Mouse (Mus musculus): ENCODE data around the gene Ugt1a9. TPM values are rescaled to one million over a fixed set of nuclear protein-coding genes. Genes with fewer than 3 reads are reported as not detected.

The Ugt1a9 gene
- total and polyA plus RNA-seq, 3 experiments, result not detected

DNA sequence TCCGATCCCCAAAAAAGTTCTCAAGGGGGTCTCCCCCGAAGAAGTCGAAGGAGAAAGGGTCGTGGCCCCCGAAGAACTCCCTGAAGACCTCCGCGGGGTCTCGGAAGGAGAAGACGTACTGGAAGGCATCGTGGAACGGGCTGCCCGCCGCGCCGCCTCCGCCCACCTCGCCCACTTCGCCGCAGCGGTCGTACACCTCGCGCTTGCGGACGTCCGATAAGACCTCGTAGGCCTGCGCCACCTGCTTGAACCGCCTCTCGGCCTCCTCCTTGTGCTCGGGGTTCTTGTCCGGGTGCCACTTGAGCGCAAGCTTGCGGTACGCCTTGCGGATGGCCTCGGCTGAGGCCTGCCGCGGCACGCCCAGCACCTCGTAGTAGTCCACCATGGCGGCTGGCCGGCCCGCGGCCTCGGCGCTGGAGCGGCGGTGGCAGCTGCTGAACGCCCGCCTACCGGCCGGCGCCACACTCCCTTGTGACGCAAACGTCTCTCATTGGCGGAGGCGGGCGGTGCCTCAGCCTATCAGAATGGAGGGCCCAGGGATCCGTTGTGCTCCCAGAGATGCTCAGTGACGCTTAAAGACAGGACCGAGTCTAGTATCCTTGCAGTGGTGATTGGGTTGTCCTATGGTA is 134.8 kb downstream of the Ugt1a9 start, which contains the start of gene Dnajb3:
Gene Dnajb3 (minus strand): TSS at position 489 of the 629 bp plus-strand sequence.
- no peaks in the 10 kb centered on the region for H3K79me2 ChIP-seq (replicated peaks; ENCODE audit: control insufficient read depth, extremely low read depth, insufficient read depth, poor library complexity, severe bottlenecking)
- no peak for DNase-seq (ENCODE audit: extremely low read depth)
- H3K4me1 ChIP-seq (ENCODE audit: control insufficient read depth in 1 of 2, insufficient read depth in 2 of 2), result no peaks in the 10 kb centered on the region
- peaks cover 0 to 8% of the 10 kb centered on the region in 2 experiments for H3K36me3 ChIP-seq (replicated peaks in 1 of 2; ENCODE audit: control insufficient read depth in 1 of 2, insufficient read depth in 1 of 2, low read length in 1 of 2)
- no peak within 1 kb of the TSS for H3K4me3 ChIP-seq (replicated peaks in 1 of 3; ENCODE audit: low read depth in 2 of 3, low read length in 2 of 3, poor library complexity in 1 of 3)
- peaks cover 2% of the 10 kb centered on the region for H3K9me3 ChIP-seq (replicated peaks; ENCODE audit: low read length)
- no peak within 1 kb of the TSS for H3K9ac ChIP-seq (ENCODE audit: insufficient read depth, low read depth)
- H3K27me3 ChIP-seq (replicated peaks), result no peaks in the 10 kb centered on the region
- no peak within 1 kb of the TSS for H3K27ac ChIP-seq (ENCODE audit: insufficient read depth, low read depth)
- H3K4me2 ChIP-seq (ENCODE audit: insufficient read depth, low read depth, poor library complexity, severe bottlenecking), result no peak within 1 kb of the TSS
- in situ Hi-C loops (cut with MboI; ENCODE audit: low pct_ligation_motif_present, low pct_unique_long_range_greater_than_20kb, low sequenced_read_pairs) (no loop called here), dilution Hi-C loops (cut with MboI; ENCODE audit: extremely low pct_ligation_motif_present, extremely low pct_unique_long_range_greater_than_20kb, low sequenced_read_pairs) (no loop called here)
- TF ChIP-seq MAX (IDR thresholded peaks at IDR 0.05; ENCODE audit: low read length), result no peak
- TF ChIP-seq HCFC1 (IDR thresholded peaks at IDR 0.05; ENCODE audit: low read depth, low read length), result no peak
- TF ChIP-seq MYC (IDR thresholded peaks at IDR 0.05; ENCODE audit: low read depth, low read length), result no peak
- TF ChIP-seq CHD2 (IDR thresholded peaks at IDR 0.05; ENCODE audit: low read length), result no peak
- no peak for TF ChIP-seq ETS1 (conservative IDR thresholded peaks at IDR 0.05; ENCODE audit: low read depth, low read length)
- no peak for TF ChIP-seq NRF1 (IDR thresholded peaks at IDR 0.05; ENCODE audit: low read depth, low read length)

DNA sequence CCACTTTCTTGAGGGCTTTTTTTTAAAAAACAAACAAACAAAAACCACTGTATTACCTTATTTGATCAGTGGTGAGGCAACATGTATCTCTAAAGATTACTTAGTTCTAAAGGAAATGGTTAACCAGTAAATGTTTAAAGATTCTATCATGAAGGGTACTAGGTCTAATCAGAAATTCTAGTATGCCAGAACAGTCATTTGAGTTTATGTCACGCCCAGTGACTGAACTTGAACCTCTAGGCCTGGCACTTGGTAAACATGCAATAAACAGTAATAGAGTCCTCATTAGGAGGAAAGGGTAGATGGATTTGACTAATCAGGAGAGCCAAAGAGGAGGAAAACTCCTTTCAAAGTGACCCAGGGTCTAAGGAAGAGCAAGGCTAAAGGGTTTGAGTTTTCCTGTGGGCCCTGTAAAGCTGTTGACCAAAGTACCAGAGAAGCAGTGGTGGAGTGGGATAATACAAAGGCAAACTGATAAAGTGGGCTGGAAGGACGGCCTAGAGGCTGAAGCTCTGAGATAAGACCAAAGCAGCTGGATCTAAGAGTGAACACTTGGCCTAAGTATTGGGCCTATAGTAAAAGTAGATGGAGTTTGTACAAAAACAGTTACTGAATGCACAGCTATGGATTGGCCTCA is 136.4 kb downstream of the Ugt1a9 start:
- Histone ChIP-seq H3K36me3 (replicated peaks in 1 of 2; ENCODE audit: control insufficient read depth in 1 of 2, insufficient read depth in 1 of 2, low read length in 1 of 2) (peaks cover 0 to 6% of the 10 kb centered on the region in 2 experiments), H3K9me3 (replicated peaks; ENCODE audit: low read length) (peaks cover 10% of the 10 kb centered on the region), H3K4me2 (ENCODE audit: insufficient read depth, low read depth, poor library complexity, severe bottlenecking) (no peak overlapping the region), H3K4me3 (replicated peaks in 1 of 3; ENCODE audit: low read depth in 2 of 3, low read length in 2 of 3, poor library complexity in 1 of 3) (no peak overlapping the region), H3K79me2 (replicated peaks; ENCODE audit: control insufficient read depth, extremely low read depth, insufficient read depth, poor library complexity, severe bottlenecking) (no peaks in the 10 kb centered on the region), H3K4me1 (ENCODE audit: control insufficient read depth in 1 of 2, insufficient read depth in 2 of 2) (no peaks in the 10 kb centered on the region), H3K27me3 (replicated peaks) (no peaks in the 10 kb centered on the region), H3K9ac (ENCODE audit: insufficient read depth, low read depth) (no peak overlapping the region), H3K27ac (ENCODE audit: insufficient read depth, low read depth) (no peak overlapping the region)
- no peak for TF ChIP-seq JUN (IDR thresholded peaks at IDR 0.05; ENCODE audit: insufficient read depth, low read depth, low read length)
- TF ChIP-seq ZMIZ1 (IDR thresholded peaks at IDR 0.05; ENCODE audit: low read depth, low read length), result no peak
- dilution Hi-C loops (cut with MboI; ENCODE audit: extremely low pct_ligation_motif_present, extremely low pct_unique_long_range_greater_than_20kb, low sequenced_read_pairs) (no loop called here), in situ Hi-C loops (cut with MboI; ENCODE audit: low pct_ligation_motif_present, low pct_unique_long_range_greater_than_20kb, low sequenced_read_pairs) (no loop called here)
- no peak for DNase-seq (ENCODE audit: extremely low read depth)

DNA sequence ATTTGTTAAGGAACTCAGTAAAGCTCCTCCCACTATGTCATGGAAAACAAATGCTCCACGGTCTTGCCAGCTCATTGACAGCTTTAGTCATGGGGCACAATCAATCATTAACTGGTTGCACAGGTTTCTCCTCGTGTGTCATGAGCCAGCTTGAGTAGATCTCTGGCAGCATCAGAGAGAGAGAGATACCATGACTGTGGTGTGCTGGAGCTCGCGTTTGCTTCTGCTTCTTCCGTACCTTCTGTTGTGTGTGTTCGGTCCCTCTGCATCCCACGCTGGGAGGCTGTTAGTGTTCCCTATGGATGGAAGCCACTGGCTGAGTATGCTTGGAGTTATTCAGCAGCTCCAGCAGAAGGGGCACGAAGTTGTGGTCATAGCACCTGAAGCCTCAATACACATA is 141.2 kb downstream of the Ugt1a9 start, which contains the start of gene Ugt1a1:
Gene Ugt1a1 (plus strand): TSS at position 148 of the 400 bp plus-strand sequence.
- no peak for DNase-seq (ENCODE audit: extremely low read depth)
- Histone ChIP-seq H3K27ac (ENCODE audit: insufficient read depth, low read depth) (no peak within 1 kb of the TSS), H3K4me2 (ENCODE audit: insufficient read depth, low read depth, poor library complexity, severe bottlenecking) (no peak within 1 kb of the TSS), H3K4me1 (ENCODE audit: control insufficient read depth in 1 of 2, insufficient read depth in 2 of 2) (no peaks in the 10 kb centered on the region), H3K9me3 (replicated peaks; ENCODE audit: low read length) (peaks cover 50% of the 10 kb centered on the region), H3K4me3 (replicated peaks in 1 of 3; ENCODE audit: low read depth in 2 of 3, low read length in 2 of 3, poor library complexity in 1 of 3) (no peak within 1 kb of the TSS), H3K36me3 (replicated peaks in 1 of 2; ENCODE audit: control insufficient read depth in 1 of 2, insufficient read depth in 1 of 2, low read length in 1 of 2) (no peaks in the 10 kb centered on the region), H3K9ac (ENCODE audit: insufficient read depth, low read depth) (no peak within 1 kb of the TSS), H3K79me2 (replicated peaks; ENCODE audit: control insufficient read depth, extremely low read depth, insufficient read depth, poor library complexity, severe bottlenecking) (no peaks in the 10 kb centered on the region), H3K27me3 (replicated peaks) (no peaks in the 10 kb centered on the region)
- TF ChIP-seq ZKSCAN1 (IDR thresholded peaks at IDR 0.05; ENCODE audit: borderline replicate concordance, low read depth, low read length), result no peak
- no peak for TF ChIP-seq CHD1 (IDR thresholded peaks at IDR 0.05; ENCODE audit: low read depth, low read length)
- no peak for TF ChIP-seq MAX (IDR thresholded peaks at IDR 0.05; ENCODE audit: low read length)
- no peak for TF ChIP-seq NELFE (IDR thresholded peaks at IDR 0.05; ENCODE audit: low read depth, low read length)
- TF ChIP-seq CTCF (conservative IDR thresholded peaks at IDR 0.05 in 1 of 2, IDR thresholded peaks at IDR 0.05 in 1 of 2; ENCODE audit: low read depth in 2 of 2, low read length in 2 of 2), result no peak
- TF ChIP-seq SMC3 (IDR thresholded peaks at IDR 0.05; ENCODE audit: low read depth, low read length), result no peak
- no peak for TF ChIP-seq ZMIZ1 (IDR thresholded peaks at IDR 0.05; ENCODE audit: low read depth, low read length)
- TF ChIP-seq PAX5 (IDR thresholded peaks at IDR 0.05; ENCODE audit: low read length), result no peak
- no peak for TF ChIP-seq IRF4 (IDR thresholded peaks at IDR 0.05; ENCODE audit: low read depth, low read length)
- TF ChIP-seq E2F4 (IDR thresholded peaks at IDR 0.05; ENCODE audit: insufficient replicate concordance, low read depth, low read length), result no peak
- TF ChIP-seq EP300 (IDR thresholded peaks at IDR 0.05; ENCODE audit: low read length), result no peak
- TF ChIP-seq JUND (conservative IDR thresholded peaks at IDR 0.05; ENCODE audit: low read depth, low read length), result no peak
- TF ChIP-seq SIN3A (IDR thresholded peaks at IDR 0.05; ENCODE audit: low read length), result no peak
- in situ Hi-C loops (cut with MboI; ENCODE audit: low pct_ligation_motif_present, low pct_unique_long_range_greater_than_20kb, low sequenced_read_pairs) (no loop called here), dilution Hi-C loops (cut with MboI; ENCODE audit: extremely low pct_ligation_motif_present, extremely low pct_unique_long_range_greater_than_20kb, low sequenced_read_pairs) (no loop called here)

All from CH12.LX (cell line).